Mouse (Mus musculus) thymus, adult 2 months (tissue): ENCODE data around the gene Bak1.

Experiments
- CTCF ChIP-seq: fragments of 200-500 bp; IDR thresholded peaks from 2 replicates; pipeline ENCODE4 v1.5.1; 2012; ENCODE audit warnings: mild to moderate bottlenecking, control low read depth, low read length, moderate library complexity, borderline replicate concordance; ENCODE audit not compliant: control insufficient read depth, poor library complexity, insufficient read depth; ENCODE audit errors: extremely low read depth
- POLR2A ChIP-seq: fragments of 200-500 bp; IDR thresholded peaks from 2 replicates; pipeline ENCODE4 v1.6.1; 2012; ENCODE audit warnings: mild to moderate bottlenecking, low read length, control low read depth, moderate library complexity; ENCODE audit not compliant: control insufficient read depth, poor library complexity, insufficient read depth; ENCODE audit errors: extremely low read depth

- TF ChIP-seq CTCF (no peak), POLR2A (no peak)
Measured at GRCm38 (mm10) chr17:26990521-26990920, 38.3 kb downstream of the Bak1 start.
